Mouse (Mus musculus): ENCODE measurements at regions not wholly inside any gene's neighbourhood (a gene's known extent, or its start where the extent isn't known, plus 50 kb on each side); places are given as distances from the start of the nearest gene placed in this dataset.

DNA sequence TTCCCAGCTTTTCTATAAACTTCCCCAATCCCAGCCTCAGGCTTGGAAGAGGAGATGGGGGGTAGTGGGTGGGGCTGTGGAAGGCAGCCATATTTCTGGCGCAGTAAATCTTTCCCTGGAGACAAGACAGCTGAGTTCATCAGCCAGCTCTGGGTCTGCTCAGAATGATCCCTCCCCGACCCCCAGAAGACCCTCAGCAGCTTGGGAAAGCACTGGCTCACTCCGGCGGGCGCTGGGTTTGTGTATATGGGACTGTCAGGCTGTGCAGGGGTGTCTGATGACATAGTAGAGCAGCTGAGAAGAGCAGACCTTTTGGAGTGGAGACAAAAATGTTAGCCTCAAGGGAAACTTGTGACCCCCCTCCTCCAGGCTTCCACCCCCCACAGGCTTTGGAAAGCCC lies 181.4 kb downstream of the Zfp36l1 start:
- Histone ChIP-seq H3K4me1 (ENCODE audit: insufficient read depth) (no peaks in the 10 kb centered on the region; the same call in 1 of the 2 replicates), H3K27ac (ENCODE audit: low read depth, low read length) (no peak overlapping the region), H3K9me3 (ENCODE audit: low read length) (no peaks in the 10 kb centered on the region), H3K9ac (no peak overlapping the region), H3K4me3 (ENCODE audit: low read depth, low read length) (no peak overlapping the region), H3K27me3 (ENCODE audit: insufficient read depth, low read length) (no peaks in the 10 kb centered on the region), H3K4me2 (ENCODE audit: low read depth) (no peak overlapping the region), H3K36me3 (ENCODE audit: insufficient read depth) (no peaks in the 10 kb centered on the region)
- WGBS, result 77% methylated on average over 5 of the region's 5 CpGs
- ATAC-seq, result no peak
- no peak for TF ChIP-seq CTCF (IDR thresholded peaks at IDR 0.05; ENCODE audit: low read depth)
- no peak for DNase-seq

- 91% methylated on average over 6 of the region's 6 CpGs for WGBS
These were observed 183.0 kb downstream of the Zfp36l1 start for GRCm38 (mm10) chr12:79929846-79930245.

DNA sequence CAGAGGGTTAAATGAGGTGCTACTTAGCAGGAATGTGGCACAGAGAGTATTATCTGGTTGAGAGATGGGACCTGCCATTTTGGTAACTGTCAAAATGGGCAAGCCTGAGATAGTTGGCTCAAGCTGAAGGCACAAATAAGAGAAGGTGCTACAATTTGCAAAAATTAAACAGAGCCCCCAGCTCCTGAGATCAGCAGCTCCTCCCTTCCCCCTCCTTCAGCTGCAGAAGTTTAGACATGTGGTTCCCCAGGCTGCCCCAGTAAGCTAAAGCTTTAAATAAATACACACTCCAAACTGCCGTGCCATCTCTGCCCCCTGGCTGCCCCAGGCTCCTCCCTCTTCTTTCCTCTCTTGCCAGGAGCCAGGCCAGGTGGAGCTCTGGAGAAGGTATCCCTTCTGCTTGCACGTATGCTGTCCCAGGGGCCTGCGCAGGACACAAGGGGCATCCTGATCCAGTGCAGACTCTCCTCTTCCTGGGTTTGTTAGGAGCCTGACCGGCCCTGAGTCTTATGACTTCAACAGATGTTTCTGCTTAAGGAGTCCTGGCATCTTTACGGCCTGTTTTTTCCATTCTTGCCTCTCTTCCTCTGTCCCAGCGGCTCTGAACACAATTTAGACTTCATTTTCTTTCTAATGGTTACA lies 184.0 kb downstream of the Zfp36l1 start:
- Histone ChIP-seq H3K4me1 (ENCODE audit: insufficient read depth) (peaks cover 19% of the 10 kb centered on the region), H3K9ac (no peak overlapping the region), H3K27ac (ENCODE audit: low read depth, low read length) (0 out of 2 replicates have a peak overlapping the region, but pooled peaks have one; percentile 6), H3K27me3 (ENCODE audit: insufficient read depth, low read length) (no peaks in the 10 kb centered on the region), H3K36me3 (ENCODE audit: insufficient read depth) (no peaks in the 10 kb centered on the region), H3K9me3 (ENCODE audit: low read length) (no peaks in the 10 kb centered on the region), H3K4me2 (ENCODE audit: low read depth) (no peak overlapping the region), H3K4me3 (ENCODE audit: low read depth, low read length) (no peak overlapping the region)
- TF ChIP-seq CTCF (IDR thresholded peaks at IDR 0.05; ENCODE audit: low read depth), result no peak
- WGBS, result 55% methylated on average over 6 of the region's 6 CpGs
- ATAC-seq (no peak), DNase-seq (no peak)

More at GRCm38 (mm10) chr12:79929846-79930245, 183.0 kb downstream of the Zfp36l1 start:
- peaks cover 15% of the 10 kb centered on the region for H3K4me1 ChIP-seq (ENCODE audit: insufficient read depth)
- H3K9ac ChIP-seq, result no peak overlapping the region
- H3K9me3 ChIP-seq (ENCODE audit: low read length), result no peaks in the 10 kb centered on the region
- H3K4me2 ChIP-seq (ENCODE audit: low read depth), result no peak overlapping the region
- DNase-seq (no peak), ATAC-seq (no peak)
- no peak for TF ChIP-seq CTCF (IDR thresholded peaks at IDR 0.05; ENCODE audit: low read depth)
- H3K27me3 ChIP-seq (ENCODE audit: insufficient read depth, low read length), result no peaks in the 10 kb centered on the region
- no peaks in the 10 kb centered on the region for H3K36me3 ChIP-seq (ENCODE audit: insufficient read depth)
- H3K4me3 ChIP-seq (ENCODE audit: low read depth, low read length), result no peak overlapping the region
- H3K27ac ChIP-seq (ENCODE audit: low read depth, low read length), result no peak overlapping the region

DNA sequence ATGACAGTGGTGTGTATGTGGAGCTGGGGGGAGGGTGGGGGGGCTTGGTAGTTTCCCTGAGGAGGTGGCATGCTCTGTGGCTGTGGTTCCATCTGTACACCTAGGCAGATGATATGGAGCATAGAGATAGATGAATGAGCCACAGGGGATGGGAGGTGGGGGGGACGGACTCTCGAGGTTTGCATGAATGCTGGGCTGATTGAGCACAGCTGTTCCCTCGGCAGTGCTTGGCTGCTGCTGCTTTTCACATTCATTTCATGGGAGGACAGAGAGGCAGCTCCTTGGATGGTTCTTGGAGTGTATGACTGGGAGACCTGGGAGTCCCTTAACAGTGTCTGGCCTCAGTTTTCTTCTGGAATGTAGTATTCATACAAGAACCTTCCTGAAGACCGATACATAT lies 184.5 kb downstream of the Zfp36l1 start:
- Histone ChIP-seq H3K4me2 (ENCODE audit: low read depth) (no peak overlapping the region), H3K9me3 (ENCODE audit: low read length) (no peaks in the 10 kb centered on the region), H3K4me1 (ENCODE audit: insufficient read depth) (peaks cover 19% of the 10 kb centered on the region), H3K27ac (ENCODE audit: low read depth, low read length) (0 out of 2 replicates have a peak overlapping the region, but pooled peaks have one; percentile 29), H3K9ac (no peak overlapping the region), H3K36me3 (ENCODE audit: insufficient read depth) (no peaks in the 10 kb centered on the region), H3K27me3 (ENCODE audit: insufficient read depth, low read length) (no peaks in the 10 kb centered on the region), H3K4me3 (ENCODE audit: low read depth, low read length) (no peak overlapping the region)
- DNase-seq (peak; percentile 42), ATAC-seq (peak; percentile 14; the same call in 1 of the 2 replicates)
- WGBS, result 28% methylated on average over 4 of the region's 4 CpGs
- no peak for TF ChIP-seq CTCF (IDR thresholded peaks at IDR 0.05; ENCODE audit: low read depth)

DNA sequence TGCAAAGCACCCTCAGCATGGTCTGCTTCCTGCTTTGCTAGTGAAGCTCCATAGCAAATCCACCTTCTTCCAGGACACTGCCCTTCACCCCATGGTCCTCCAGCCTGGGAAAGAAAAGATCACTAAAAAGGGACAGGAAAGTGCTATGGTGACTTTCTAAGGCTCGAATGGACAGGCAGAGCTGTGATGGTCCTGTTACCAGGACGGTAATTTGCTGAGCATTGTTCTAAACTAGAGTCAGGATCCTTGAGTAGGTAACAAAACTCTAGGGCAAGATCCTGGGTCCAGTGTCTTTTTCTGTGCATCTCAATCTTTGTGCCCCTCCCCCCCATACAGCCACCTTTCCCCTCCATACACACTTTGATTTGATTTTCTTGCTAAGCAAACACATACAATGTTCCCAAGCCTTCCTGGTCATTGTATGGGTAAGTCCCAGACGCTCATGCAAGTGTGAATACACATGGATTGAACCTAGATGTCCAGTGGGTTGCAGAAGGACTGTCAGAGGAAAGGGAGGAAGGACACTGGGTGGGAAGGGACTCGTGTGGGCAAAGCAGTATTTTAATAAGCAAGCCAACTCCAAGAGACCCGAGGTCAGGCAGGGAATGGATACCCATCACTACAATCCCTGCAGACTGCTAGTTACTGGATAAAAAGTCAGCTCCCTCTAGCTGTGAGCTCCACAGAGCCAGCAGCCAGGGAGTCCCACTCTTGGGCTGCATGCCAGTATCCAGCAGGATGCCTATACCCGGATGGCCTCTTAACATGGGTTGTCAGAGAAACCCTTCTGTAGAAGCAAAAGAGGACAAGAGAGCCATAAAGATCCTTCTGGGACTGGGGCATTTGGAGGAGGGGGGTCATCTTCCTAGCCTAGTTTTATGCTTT lies 186.9 kb downstream of the Zfp36l1 start:
- no peaks in the 10 kb centered on the region for H3K9me3 ChIP-seq (ENCODE audit: low read length)
- H3K4me2 ChIP-seq (ENCODE audit: low read depth), result peak overlapping the region; percentile 23
- H3K9ac ChIP-seq, result peak overlapping the region; percentile 19; the same call in 1 of the 2 replicates
- ATAC-seq (no peak; the same call in 1 of the 2 replicates), DNase-seq (peak; percentile 75)
- peak overlapping the region; percentile 83 for H3K27ac ChIP-seq (ENCODE audit: low read depth, low read length)
- H3K27me3 ChIP-seq (ENCODE audit: insufficient read depth, low read length), result no peaks in the 10 kb centered on the region
- TF ChIP-seq CTCF (IDR thresholded peaks at IDR 0.05; ENCODE audit: low read depth), result peak; percentile 49
- H3K36me3 ChIP-seq (ENCODE audit: insufficient read depth), result no peaks in the 10 kb centered on the region
- no peak overlapping the region for H3K4me3 ChIP-seq (ENCODE audit: low read depth, low read length)
- 13% methylated on average over 6 of the region's 6 CpGs for WGBS
- H3K4me1 ChIP-seq (ENCODE audit: insufficient read depth), result peaks cover 19% of the 10 kb centered on the region

GRCm38 (mm10) chr12:79924921-79925703 lies 187.7 kb downstream of the Zfp36l1 start:
- Histone ChIP-seq H3K4me1 (ENCODE audit: insufficient read depth) (peaks cover 19% of the 10 kb centered on the region), H3K27me3 (ENCODE audit: insufficient read depth, low read length) (no peaks in the 10 kb centered on the region), H3K4me2 (ENCODE audit: low read depth) (peak overlapping the region; percentile 23), H3K9ac (peak overlapping the region; percentile 19; the same call in 1 of the 2 replicates), H3K36me3 (ENCODE audit: insufficient read depth) (no peaks in the 10 kb centered on the region), H3K4me3 (ENCODE audit: low read depth, low read length) (no peak overlapping the region), H3K9me3 (ENCODE audit: low read length) (no peaks in the 10 kb centered on the region), H3K27ac (ENCODE audit: low read depth, low read length) (peak overlapping the region; percentile 83)
- TF ChIP-seq CTCF (IDR thresholded peaks at IDR 0.05; ENCODE audit: low read depth), result no peak
- ATAC-seq (peak; percentile 92), DNase-seq (peak; percentile 86)
- WGBS, result 2% methylated on average over 16 of the region's 16 CpGs
